Mouse (Mus musculus) intestine, embryonic 15.5 days (tissue): ENCODE results near the gene Slc9a9. TPM values are rescaled to one million over a fixed set of nuclear protein-coding genes. Genes with fewer than 3 reads are reported as not detected.
A peak's percentile ranks its signal among the peaks of the same experiment; 100 is the strongest.

ENCODE experiments used
- ATAC-seq: fragments of 200-750 bp; cut with Nextera tagmentation; 2 replicates; pipeline ENCODE4 v1.8.0; 2017; ENCODE audit warnings: moderate TSS enrichment, moderate library complexity
- H3K27ac ChIP-seq: fragments of 300-500 bp; sonication (generic); 2 replicates; pipeline ENCODE4 v1.5.1; 2015; ENCODE audit warnings: mild to moderate bottlenecking, inconsistent platforms
- H3K27me3 ChIP-seq: fragments of 300-500 bp; sonication (generic); replicated peaks from 2 replicates; pipeline ENCODE4 v1.6.1; 2015; ENCODE audit warnings: inconsistent platforms
- H3K36me3 ChIP-seq: fragments of 300-500 bp; sonication (generic); 2 replicates; pipeline ENCODE4 v1.6.1; 2015; ENCODE audit warnings: inconsistent platforms
- H3K4me1 ChIP-seq: fragments of 300-500 bp; sonication (generic); replicated peaks from 2 replicates; pipeline ENCODE4 v1.6.1; 2015; ENCODE audit warnings: inconsistent platforms
- H3K4me2 ChIP-seq: fragments of 300-500 bp; sonication (generic); replicated peaks from 2 replicates; pipeline ENCODE4 v1.6.1; 2015; ENCODE audit warnings: mild to moderate bottlenecking, inconsistent platforms
- H3K4me3 ChIP-seq: fragments of 300-500 bp; sonication (generic); replicated peaks from 2 replicates; pipeline ENCODE4 v1.5.1; 2015; ENCODE audit warnings: inconsistent platforms
- H3K9ac ChIP-seq: fragments of 300-500 bp; sonication (generic); 2 replicates; pipeline ENCODE4 v1.6.1; 2015; ENCODE audit warnings: inconsistent platforms
- H3K9me3 ChIP-seq: fragments of 300-500 bp; sonication (generic); 2 replicates; pipeline ENCODE4 v1.6.1; 2016; ENCODE audit warnings: inconsistent platforms
- WGBS: fragments of 180-500 bp; shearing (Covaris S2); methylation state at CpG from one replicate; pipeline ENCODE4 v1.1.7; 2015; 5-methylcytosine and 5-hydroxymethylcytosine counted together
- polyA plus RNA-seq: library from polyadenylated mRNA; unstranded; fragments of >200 nt; fragmentation: Nextera tagmentation; extraction: Ambion mirVana; gene quantifications from 2 replicates; pipeline ENCODE4 v1.2.1, GENCODE M21; 2015

The Slc9a9 gene
- polyA plus RNA-seq, 1 experiment from 2014 or later, result 2.4 TPM

DNA sequence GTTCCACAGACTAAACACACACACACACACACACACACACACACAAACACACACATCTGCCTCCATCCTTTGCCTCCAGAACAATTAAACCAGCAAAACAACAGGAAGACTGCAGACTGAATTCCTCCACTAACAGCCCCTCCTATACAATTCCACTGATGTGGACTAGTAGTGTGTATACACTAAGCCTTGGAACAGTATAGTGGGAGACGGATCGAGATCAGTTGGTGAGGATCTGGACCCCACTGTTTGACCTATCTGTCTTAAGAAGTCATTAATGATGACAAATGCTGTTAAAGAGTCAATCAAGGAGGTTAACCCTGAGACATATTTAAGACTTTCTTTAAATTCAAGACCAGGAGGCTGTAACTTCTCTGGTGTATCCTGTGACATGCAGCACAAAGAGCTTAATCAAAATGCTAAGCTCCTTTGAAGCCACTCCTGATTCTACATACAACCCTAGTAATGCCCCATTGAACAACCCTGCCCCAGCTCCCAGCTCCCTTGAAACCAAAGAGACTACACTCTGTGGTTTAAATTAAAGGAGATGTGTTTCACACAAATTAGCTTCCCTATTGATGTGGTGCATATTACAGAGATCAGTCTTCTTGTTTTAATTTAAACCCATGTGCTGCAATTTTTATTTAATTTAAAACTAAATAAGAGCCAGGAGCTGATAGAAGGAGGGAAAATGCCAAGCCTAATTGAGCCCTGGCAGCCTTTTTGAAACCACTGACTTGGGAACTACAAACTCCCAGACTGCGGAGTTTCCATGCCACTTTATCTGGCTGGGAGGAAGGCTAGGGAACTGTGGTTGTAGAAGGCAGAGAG is 364.6 kb downstream of the Slc9a9 start:
- Histone ChIP-seq H3K9me3 (no peaks in the 10 kb centered on the region), H3K4me2 (no peak overlapping the region), H3K4me1 (no peaks in the 10 kb centered on the region), H3K36me3 (no peaks in the 10 kb centered on the region), H3K9ac (no peak overlapping the region), H3K4me3 (no peak overlapping the region), H3K27ac (no peak overlapping the region), H3K27me3 (no peaks in the 10 kb centered on the region)
- WGBS, result 64% methylated on average over 3 of the region's 3 CpGs
- no peak for ATAC-seq

GRCm38 (mm10) chr9:95036209-95036608 is 366.5 kb downstream of the Slc9a9 start:
- Histone ChIP-seq H3K4me3 (no peak overlapping the region), H3K27me3 (no peaks in the 10 kb centered on the region), H3K27ac (no peak overlapping the region), H3K4me2 (no peak overlapping the region), H3K36me3 (no peaks in the 10 kb centered on the region), H3K4me1 (no peaks in the 10 kb centered on the region), H3K9ac (no peak overlapping the region), H3K9me3 (no peaks in the 10 kb centered on the region)
- no peak for ATAC-seq

GRCm38 (mm10) chr9:95042420-95042819 is 372.7 kb downstream of the Slc9a9 start:
- Histone ChIP-seq H3K9ac (no peak overlapping the region), H3K4me3 (no peak overlapping the region), H3K4me1 (no peaks in the 10 kb centered on the region), H3K36me3 (no peaks in the 10 kb centered on the region), H3K9me3 (no peaks in the 10 kb centered on the region), H3K27me3 (no peaks in the 10 kb centered on the region), H3K4me2 (no peak overlapping the region), H3K27ac (no peak overlapping the region)
- ATAC-seq, result no peak
- 21% methylated on average over 1 of the region's 1 CpGs for WGBS

GRCm38 (mm10) chr9:95052160-95052559 is 382.5 kb downstream of the Slc9a9 start:
- Histone ChIP-seq H3K27me3 (no peaks in the 10 kb centered on the region), H3K36me3 (no peaks in the 10 kb centered on the region), H3K4me1 (no peaks in the 10 kb centered on the region), H3K4me3 (no peak overlapping the region), H3K27ac (no peak overlapping the region), H3K9ac (no peak overlapping the region), H3K4me2 (no peak overlapping the region), H3K9me3 (no peaks in the 10 kb centered on the region)
- ATAC-seq, result peak; percentile 75
- 31% methylated on average over 9 of the region's 9 CpGs for WGBS

DNA sequence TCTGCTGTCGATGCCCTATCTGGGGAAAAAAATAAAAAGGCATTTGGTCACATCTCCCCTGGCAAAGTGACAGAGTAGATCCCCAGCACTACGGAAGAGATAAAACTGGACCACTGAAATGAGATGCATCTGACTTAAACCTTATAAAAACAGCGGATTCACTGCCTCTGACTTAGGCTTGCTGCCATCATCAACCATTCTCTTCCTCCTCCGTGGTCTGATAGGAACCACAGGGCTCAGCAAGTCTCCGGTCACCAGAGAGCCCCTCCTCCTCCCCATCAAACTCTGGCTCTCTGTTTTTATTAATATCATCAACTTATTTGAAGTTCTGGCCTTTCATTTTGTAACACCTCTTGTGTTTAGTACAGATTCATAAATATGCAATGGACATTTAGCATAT is 383.5 kb downstream of the Slc9a9 start:
- 74% methylated on average over 5 of the region's 5 CpGs for WGBS

DNA sequence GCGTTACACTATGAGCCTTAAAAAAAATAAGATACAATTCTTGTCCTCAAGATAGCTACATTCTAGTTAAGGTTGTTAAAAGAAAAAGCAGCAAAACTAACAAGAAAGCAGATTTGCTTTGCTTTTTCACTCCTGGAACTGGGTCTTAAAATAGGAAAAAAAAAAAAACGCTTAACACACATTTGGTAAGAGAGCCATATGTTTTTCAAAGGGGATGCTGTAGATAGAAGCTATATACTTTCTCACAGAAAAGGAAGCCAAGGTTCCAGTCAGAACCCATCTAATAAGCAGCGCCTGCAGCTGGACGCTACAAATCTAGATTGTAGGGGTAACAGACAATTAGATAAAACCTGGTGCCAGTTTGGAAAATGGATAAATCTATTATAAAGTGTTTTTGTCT is 386.1 kb downstream of the Slc9a9 start:
- H3K27ac ChIP-seq, result no peak overlapping the region
- H3K4me3 ChIP-seq, result no peak overlapping the region
- no peak overlapping the region for H3K4me2 ChIP-seq
- no peaks in the 10 kb centered on the region for H3K36me3 ChIP-seq
- H3K9me3 ChIP-seq, result no peaks in the 10 kb centered on the region
- WGBS, result 79% methylated on average over 4 of the region's 4 CpGs
- no peaks in the 10 kb centered on the region for H3K4me1 ChIP-seq
- H3K9ac ChIP-seq, result no peak overlapping the region
- no peaks in the 10 kb centered on the region for H3K27me3 ChIP-seq
- ATAC-seq, result no peak

More for the DNA sequence above, 383.5 kb downstream of the Slc9a9 start:
- no peak overlapping the region for H3K4me3 ChIP-seq
- H3K27me3 ChIP-seq, result no peaks in the 10 kb centered on the region
- H3K9ac ChIP-seq, result no peak overlapping the region
- no peaks in the 10 kb centered on the region for H3K36me3 ChIP-seq
- no peak for ATAC-seq
- no peak overlapping the region for H3K27ac ChIP-seq
- H3K4me1 ChIP-seq, result no peaks in the 10 kb centered on the region
- H3K4me2 ChIP-seq, result no peak overlapping the region
- no peaks in the 10 kb centered on the region for H3K9me3 ChIP-seq

GRCm38 (mm10) chr9:95060702-95061101 is 391.0 kb downstream of the Slc9a9 start:
- H3K9me3 ChIP-seq, result no peaks in the 10 kb centered on the region
- ATAC-seq, result no peak
- H3K9ac ChIP-seq, result no peak overlapping the region

DNA sequence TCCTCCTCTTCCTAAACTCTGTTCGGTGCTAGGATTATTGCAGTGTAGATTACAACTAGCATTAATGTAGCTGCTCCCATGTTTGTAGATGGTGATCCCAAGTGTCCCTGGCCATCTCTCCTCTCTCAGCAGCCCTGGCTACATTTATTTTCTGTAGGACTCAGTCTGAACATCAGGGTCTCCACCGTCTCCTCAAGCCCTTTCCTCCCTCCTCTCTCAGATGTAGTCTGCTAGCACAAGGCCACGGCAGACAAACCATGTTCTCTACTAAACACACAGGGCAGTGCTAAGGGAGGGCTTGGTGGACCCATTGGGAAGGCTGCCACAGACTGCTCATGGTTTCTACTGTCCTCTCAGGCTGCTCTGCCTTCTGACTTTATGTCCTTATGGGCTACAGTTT is 397.3 kb downstream of the Slc9a9 start:
- Histone ChIP-seq H3K4me2 (no peak overlapping the region), H3K4me3 (no peak overlapping the region), H3K9me3 (no peaks in the 10 kb centered on the region), H3K27me3 (no peaks in the 10 kb centered on the region), H3K4me1 (no peaks in the 10 kb centered on the region; the same call in 1 of the 2 replicates), H3K36me3 (no peaks in the 10 kb centered on the region), H3K9ac (no peak overlapping the region), H3K27ac (no peak overlapping the region)
- no peak for ATAC-seq
- WGBS, result 41% methylated on average over 2 of the region's 3 CpGs

More at GRCm38 (mm10) chr9:95060702-95061101, 391.0 kb downstream of the Slc9a9 start:
- Histone ChIP-seq H3K4me2 (no peak overlapping the region), H3K4me3 (no peak overlapping the region), H3K36me3 (no peaks in the 10 kb centered on the region), H3K27ac (no peak overlapping the region), H3K4me1 (no peaks in the 10 kb centered on the region), H3K27me3 (no peaks in the 10 kb centered on the region)
- WGBS, result 56% methylated on average over 4 of the region's 4 CpGs

DNA sequence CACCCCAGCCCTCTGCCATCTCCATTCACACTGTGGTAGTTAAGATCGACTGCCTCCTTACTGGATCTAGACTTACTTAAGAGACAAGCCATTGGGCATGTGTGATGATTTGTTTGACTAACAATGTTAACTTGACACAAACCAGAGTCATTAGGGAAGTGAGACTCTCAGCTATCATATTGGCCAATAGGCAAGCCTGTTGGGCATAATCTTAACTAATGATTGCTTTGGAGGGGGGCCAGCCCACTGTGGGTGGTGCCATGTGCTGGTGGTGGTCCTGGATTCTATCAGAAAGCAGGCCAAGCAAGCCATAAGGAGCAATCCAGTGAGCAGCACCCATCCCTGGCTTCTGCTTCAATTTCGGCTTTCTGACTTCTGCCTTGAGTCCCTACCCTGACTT is 398.8 kb downstream of the Slc9a9 start:
- WGBS, result 86% methylated on average over 2 of the region's 2 CpGs
- H3K27me3 ChIP-seq, result no peaks in the 10 kb centered on the region
- no peak for ATAC-seq
- no peaks in the 10 kb centered on the region for H3K9me3 ChIP-seq
- no peaks in the 10 kb centered on the region for H3K36me3 ChIP-seq
- H3K4me1 ChIP-seq, result no peaks in the 10 kb centered on the region; the same call in 1 of the 2 replicates
- H3K27ac ChIP-seq, result no peak overlapping the region
- H3K9ac ChIP-seq, result no peak overlapping the region
- H3K4me2 ChIP-seq, result no peak overlapping the region
- no peak overlapping the region for H3K4me3 ChIP-seq

GRCm38 (mm10) chr9:95070832-95071519 is 401.3 kb downstream of the Slc9a9 start:
- Histone ChIP-seq H3K36me3 (no peaks in the 10 kb centered on the region), H3K4me1 (peaks cover 3% of the 10 kb centered on the region; the same call in 1 of the 2 replicates), H3K9ac (no peak overlapping the region), H3K27me3 (no peaks in the 10 kb centered on the region), H3K9me3 (no peaks in the 10 kb centered on the region), H3K4me3 (no peak overlapping the region), H3K27ac (no peak overlapping the region), H3K4me2 (no peak overlapping the region)
- WGBS, result 59% methylated on average over 13 of the region's 13 CpGs
- no peak for ATAC-seq

DNA sequence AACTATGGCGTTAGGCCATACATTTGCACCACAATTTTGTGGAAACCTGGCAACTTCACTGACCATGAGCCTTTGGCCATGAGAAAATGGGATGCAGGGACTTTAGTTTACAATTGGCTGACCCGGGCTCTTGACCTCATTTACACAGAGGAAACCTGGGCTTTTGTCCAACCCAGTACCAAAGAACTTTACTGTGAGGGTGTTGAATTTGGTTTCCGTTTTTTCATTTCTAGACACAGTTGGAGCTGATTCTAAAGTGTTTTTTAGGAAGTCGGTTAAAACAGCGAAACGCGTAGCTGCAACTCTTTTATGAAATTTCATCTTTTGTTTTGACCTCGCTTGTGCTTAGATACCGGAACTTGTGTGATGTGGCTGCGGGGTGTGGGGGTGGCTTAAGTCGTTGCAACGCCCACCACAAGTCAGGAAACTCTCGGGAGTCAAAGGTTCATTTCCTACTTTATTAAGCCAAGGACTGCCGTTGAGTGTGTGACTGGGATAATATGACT is 402.8 kb downstream of the Slc9a9 start:
- WGBS, result 64% methylated on average over 14 of the region's 14 CpGs
- no peak overlapping the region for H3K4me2 ChIP-seq
- H3K4me3 ChIP-seq, result no peak overlapping the region
- H3K27me3 ChIP-seq, result no peaks in the 10 kb centered on the region
- ATAC-seq, result 0 out of 2 replicates have a peak, but pooled peaks have one; percentile 59
- H3K4me1 ChIP-seq, result peaks cover 3% of the 10 kb centered on the region; the same call in 1 of the 2 replicates
- no peaks in the 10 kb centered on the region for H3K9me3 ChIP-seq
- H3K36me3 ChIP-seq, result no peaks in the 10 kb centered on the region
- H3K9ac ChIP-seq, result no peak overlapping the region
- H3K27ac ChIP-seq, result 0 out of 2 replicates have a peak overlapping the region, but pooled peaks have one; percentile 48

DNA sequence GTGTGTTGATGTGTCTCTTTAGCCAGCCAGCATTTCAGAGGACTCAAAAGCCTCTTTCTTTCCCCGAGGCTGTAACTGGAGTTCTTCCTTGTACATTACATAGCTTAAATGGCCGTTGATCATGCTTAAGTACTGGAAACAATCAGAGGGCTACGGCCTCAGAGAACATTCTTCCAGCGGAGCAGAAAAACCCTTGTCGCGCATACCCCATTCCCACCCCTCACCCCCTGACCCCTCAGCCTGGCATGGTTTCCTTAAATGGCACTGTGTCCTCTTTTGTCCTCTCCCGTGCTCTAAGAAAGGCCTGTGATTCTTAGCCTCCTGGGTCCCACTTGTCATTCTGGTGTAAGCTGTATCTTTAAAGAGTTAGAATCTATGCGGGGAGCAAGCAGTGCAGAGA is 404.0 kb downstream of the Slc9a9 start:
- 41% methylated on average over 8 of the region's 8 CpGs for WGBS
- peaks cover 3% of the 10 kb centered on the region; the same call in 1 of the 2 replicates for H3K4me1 ChIP-seq
- no peak for ATAC-seq
- H3K4me2 ChIP-seq, result no peak overlapping the region
- H3K9ac ChIP-seq, result no peak overlapping the region
- no peaks in the 10 kb centered on the region for H3K36me3 ChIP-seq
- H3K4me3 ChIP-seq, result no peak overlapping the region
- H3K27ac ChIP-seq, result 0 out of 2 replicates have a peak overlapping the region, but pooled peaks have one; percentile 36
- no peaks in the 10 kb centered on the region for H3K27me3 ChIP-seq
- no peaks in the 10 kb centered on the region for H3K9me3 ChIP-seq
